Mouse (Mus musculus): ENCODE measurements around the gene Cd200r3. TPM values are rescaled to one million over a fixed set of nuclear protein-coding genes. Genes with fewer than 3 reads are reported as not detected.

The Cd200r3 gene
- not detected for total RNA-seq (2021)
- long read RNA-seq, experiment 1: 0 reads
- long read RNA-seq, experiment 2, partial matches to known transcripts: 0 of 1 reads
- long read RNA-seq, experiment 2, other reads (novel, unspliced or antisense): 1 of 1 reads

GRCm38 (mm10) chr16:44943468-44943867 is at the start of gene Cd200r3:
Cd200r3 (plus strand) TSS chr16:44943678.
- no peak for DNase-seq

- no peak for DNase-seq
Measured at GRCm38 (mm10) chr16:44932016-44932415, 11.5 kb upstream of the Cd200r3 start.

GRCm38 (mm10) chr16:44951360-44952114 is 8.1 kb downstream of the Cd200r3 start:
- no peak for DNase-seq

GRCm38 (mm10) chr16:44962296-44962695 is 18.8 kb downstream of the Cd200r3 start:
- no peak for DNase-seq

GRCm38 (mm10) chr16:44962777-44963176 is 19.3 kb downstream of the Cd200r3 start:
- DNase-seq: no peak

- no peak for DNase-seq
Measured at GRCm38 (mm10) chr16:44964526-44965374, 21.3 kb downstream of the Cd200r3 start.

GRCm38 (mm10) chr16:44965428-44965827 is 21.9 kb downstream of the Cd200r3 start:
- no peak for DNase-seq

- no peak for DNase-seq
Measured at GRCm38 (mm10) chr16:44965890-44966289, 22.4 kb downstream of the Cd200r3 start.

- DNase-seq: no peak
Measured at GRCm38 (mm10) chr16:44966891-44967290, 23.4 kb downstream of the Cd200r3 start.

GRCm38 (mm10) chr16:44968113-44968512 is 24.6 kb downstream of the Cd200r3 start:
- no peak for DNase-seq

- DNase-seq: no peak
Measured at GRCm38 (mm10) chr16:44970925-44971324, 27.4 kb downstream of the Cd200r3 start.

GRCm38 (mm10) chr16:44974042-44974441 is 30.6 kb downstream of the Cd200r3 start:
- no peak for DNase-seq

- no peak for DNase-seq
Measured at GRCm38 (mm10) chr16:44976081-44976480, 32.6 kb downstream of the Cd200r3 start.

GRCm38 (mm10) chr16:44976892-44977633 is 33.6 kb downstream of the Cd200r3 start:
- no peak for DNase-seq

GRCm38 (mm10) chr16:44978193-44978592 is 34.7 kb downstream of the Cd200r3 start:
- DNase-seq: no peak

- no peak for DNase-seq
Measured at GRCm38 (mm10) chr16:44979355-44979896, 35.9 kb downstream of the Cd200r3 start.

- no peak for DNase-seq
Measured at GRCm38 (mm10) chr16:44982972-44983371, 39.5 kb downstream of the Cd200r3 start.

- no peak for DNase-seq
Measured at GRCm38 (mm10) chr16:44983379-44984060, 40.0 kb downstream of the Cd200r3 start.

- DNase-seq: no peak
Measured at GRCm38 (mm10) chr16:44984111-44984510, 40.6 kb downstream of the Cd200r3 start.

- no peak for DNase-seq
Measured at GRCm38 (mm10) chr16:44984925-44985324, 41.4 kb downstream of the Cd200r3 start.

GRCm38 (mm10) chr16:44986029-44986428 is 42.6 kb downstream of the Cd200r3 start:
- DNase-seq: no peak
